Mouse (Mus musculus) urinary bladder, postnatal 10 days (tissue): ENCODE results near the gene Ddx47.

ENCODE experiments used
- DNase-seq: peaks from one replicate; pipeline ENCODE4 v3.0.0; 2022; ENCODE audit warnings: low spot score

Gene Ddx47

DNA sequence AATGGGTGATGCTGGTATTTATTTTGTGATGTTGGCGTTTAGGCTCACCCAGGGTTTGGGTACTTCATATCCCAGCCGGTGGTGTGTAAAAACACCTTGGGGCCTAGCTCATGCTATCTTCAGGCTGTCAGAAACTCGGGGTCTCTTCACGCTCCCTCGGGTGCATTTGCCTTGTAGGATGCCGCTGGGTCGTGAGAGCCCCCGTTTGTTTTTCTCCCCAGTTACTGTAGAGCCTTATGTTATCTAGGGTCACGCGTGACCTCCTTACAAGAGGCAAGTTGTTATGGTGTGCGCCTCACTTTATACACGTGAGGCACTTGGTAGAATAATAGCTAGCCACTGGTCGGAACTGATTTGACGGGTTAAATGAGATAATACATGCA, 313 bp downstream of the Ddx47 start:
- DNase-seq: no peak

DNA sequence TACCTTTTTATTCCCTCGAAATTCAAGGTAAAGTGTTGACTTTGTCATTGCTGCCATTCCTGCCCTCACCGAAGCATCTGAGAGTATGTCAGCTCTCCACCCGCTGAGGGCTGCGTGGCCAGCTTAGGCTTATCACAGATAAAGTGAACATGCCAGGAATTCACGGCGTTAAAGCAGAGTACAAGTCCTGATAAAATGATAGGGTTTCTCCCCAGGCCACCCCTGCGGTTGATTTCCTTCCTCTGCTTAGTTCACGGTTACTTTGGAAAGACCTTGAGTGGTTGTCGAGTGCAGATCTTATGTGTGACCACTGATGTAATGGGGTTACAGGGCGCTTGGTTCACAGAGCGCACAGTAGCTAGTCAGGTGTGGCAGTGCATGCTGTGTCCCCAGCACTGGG, 5.8 kb downstream of the Ddx47 start:
- DNase-seq: no peak

DNA sequence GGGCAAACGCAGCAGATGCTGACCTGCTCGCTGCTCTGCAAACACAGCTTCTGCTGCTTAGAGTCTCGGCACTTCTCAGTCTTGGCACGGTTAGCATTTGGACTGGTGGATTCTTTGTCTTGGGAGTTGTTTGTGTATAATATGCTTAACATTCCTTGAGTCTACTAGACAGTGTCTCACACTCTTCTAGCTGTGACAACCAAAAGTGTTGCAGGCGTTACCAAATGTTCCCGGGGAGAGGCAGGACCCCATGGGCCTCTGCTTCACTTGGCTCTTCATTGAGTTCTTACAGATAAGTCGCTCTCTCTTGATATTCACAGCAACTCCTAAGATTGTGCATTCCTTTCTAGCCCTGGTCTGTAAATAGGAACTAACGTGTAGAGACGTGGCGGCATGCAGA, 8.2 kb downstream of the Ddx47 start:
- no peak for DNase-seq

DNA sequence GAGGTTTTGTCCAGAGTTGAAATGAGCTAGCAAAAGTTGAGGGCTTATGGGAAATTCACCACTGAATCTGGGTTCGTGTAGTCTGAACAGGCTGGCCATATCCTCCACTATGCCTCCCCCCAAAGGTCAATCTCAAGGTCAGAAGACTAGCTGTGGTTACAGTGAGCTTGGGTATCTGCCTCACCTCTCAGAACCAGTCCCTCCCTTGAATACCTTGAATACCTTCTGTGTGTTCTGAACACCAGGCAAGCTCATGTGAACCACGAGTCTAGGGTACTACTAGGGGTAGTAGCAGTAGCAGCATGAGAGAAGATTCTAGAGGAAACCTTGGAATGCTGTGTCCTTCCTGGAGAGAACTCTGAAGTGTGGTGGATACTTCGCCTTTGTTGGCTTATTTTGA, 10.2 kb downstream of the Ddx47 start:
- DNase-seq: no peak

DNA sequence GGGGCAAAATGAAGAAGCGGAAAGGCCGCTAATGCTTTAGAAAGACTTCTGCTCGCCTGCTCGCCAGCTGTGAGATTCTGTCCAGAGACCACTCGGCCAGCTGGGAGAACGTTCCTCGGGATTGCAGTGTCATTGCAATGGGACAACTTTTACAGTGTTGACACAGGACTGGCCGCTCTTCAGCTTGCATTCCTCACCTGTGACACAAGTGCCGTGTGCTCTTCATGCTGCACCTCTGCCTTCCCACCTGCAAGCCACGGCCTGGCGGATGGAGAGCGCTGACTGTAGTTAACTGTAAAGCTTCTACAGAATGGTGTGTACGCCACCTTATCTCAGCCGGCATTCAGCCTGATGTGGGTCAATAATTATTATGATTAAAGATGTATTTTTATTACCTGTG, 12.0 kb downstream of the Ddx47 start:
- no peak for DNase-seq

DNA sequence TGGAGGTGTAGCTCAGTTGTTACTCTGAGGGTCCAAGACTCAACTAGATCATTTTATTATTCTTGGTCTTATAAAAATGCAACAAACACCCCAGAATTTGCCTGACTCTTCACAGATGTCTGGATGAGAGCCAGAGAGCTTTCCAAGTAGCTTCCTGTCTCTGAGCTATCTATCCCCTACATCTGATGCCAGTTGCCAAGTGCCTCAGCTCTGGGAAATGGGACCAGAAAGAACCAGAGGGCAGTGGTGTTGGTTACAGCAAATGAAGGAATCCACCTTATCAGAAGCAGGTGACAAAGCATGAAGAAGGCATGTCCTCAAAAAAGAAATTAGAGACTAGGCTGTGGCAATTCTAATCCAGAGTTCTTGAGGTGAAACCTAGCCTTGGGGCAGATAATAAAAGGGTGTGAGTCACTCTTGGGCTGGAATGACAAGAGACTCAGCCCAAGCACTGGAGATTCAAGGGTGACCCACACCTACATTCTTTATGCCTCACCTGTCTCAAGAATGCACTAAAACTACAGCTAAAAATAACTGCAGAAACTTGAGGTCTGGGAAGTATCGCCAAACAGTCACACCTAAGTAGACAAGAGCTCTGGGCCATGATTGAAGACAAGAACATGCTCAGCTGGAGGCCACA, 13.5 kb downstream of the Ddx47 start:
- no peak for DNase-seq

DNA sequence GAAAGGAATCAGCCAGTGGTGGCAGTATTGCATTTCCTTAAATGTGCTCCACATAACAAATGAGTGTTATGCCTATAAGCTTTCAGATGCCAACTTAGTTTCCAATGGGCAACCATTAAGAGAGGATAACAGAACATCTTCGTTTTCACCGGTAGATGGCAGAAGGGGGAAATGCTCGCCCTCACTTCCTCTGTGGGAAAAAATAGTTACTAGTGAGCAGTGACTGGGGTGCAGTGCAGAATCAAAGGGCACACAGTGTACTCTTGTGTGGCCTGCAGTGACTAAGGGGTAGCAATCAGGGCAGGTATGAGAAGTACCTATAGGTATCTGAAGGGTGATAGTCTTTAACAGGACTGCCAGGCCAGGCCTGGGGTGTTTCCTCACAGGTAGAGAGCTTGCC, 14.8 kb downstream of the Ddx47 start:
- no peak for DNase-seq

DNA sequence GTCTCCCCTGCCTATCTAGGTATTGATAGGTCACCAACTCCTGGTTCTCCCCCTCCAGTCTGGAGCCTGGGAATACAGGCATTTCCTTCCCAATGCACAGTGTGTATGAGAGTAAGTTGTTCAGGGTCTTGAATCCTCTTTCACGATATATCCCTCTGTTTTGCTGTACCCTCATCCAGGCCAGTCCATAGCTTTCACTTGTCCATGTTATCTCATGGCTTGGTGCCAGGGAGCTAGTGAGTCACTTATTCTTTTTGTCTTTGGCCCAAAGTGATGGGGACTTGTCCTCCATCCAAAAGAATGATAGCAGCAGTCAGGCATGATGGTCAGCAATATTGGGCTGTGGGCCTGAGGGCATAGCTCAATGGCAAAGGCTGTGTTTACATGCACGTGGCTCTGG, 15.3 kb downstream of the Ddx47 start:
- no peak for DNase-seq

DNA sequence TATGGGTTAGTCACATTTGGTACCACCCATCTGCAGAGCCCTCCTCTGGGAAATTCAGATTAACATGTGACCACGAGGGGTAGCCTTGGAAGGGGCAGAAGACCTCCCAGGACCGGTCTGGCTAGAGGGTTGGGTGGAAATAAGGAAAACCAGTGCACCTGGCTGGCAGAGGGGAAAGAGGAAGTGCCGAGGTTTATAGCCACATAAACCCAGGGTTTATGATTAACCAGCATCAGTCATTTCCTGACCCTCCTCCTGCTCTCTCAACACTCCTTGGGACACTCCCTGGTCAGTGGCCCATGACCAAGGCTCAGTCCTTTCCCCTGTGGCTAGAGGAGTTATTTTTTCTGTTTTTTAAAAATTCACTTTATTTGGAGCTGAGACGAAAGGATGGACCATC, 17.8 kb downstream of the Ddx47 start:
- DNase-seq: no peak

DNA sequence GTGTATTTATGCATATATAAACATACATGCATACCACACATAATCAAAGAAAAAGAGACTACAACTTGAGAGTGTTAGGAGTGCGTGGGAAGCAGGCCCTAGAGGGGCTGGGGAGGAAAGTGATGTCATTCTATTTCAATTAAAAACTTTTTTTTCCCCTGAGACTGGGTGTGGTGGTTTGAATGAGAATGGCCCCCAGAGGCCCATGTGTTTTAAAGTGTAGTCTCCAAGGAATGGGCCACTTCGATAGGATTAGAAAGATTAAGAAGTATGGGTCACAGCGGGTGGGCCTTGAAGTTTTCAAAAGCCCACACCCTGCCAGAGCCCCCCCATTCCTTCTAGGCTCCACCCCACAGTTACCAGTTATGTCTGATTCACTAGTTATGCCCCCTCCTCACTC, 27.3 kb downstream of the Ddx47 start:
- no peak for DNase-seq

DNA sequence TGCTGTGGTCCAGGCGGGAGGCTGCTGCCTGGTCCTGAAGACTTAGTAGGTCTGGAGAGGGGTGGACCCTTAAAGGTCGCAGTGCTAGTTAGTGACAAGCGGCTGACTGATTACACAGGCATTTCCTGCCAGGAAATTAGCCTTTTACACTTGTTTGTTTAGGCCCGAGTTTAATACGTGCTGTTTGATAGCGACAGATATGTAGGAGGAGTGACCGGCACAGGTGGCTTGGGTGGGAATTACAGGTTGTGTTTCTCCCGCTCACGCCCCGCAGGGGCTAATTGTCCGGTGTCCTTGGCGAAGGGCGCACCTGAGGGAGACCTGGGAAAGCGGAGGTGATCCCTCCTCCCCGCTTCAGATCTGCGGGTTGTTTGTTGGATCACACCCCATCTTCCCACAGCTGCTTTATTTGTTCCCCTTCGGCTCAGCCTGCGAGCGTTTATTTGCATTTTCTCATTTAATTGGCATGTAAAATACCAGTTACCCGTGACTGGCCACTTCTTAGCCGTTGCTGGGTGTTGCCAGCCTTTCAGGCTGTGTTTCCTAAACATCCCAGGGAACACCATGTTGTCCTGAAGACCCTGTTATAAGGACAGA, 29.0 kb downstream of the Ddx47 start:
- DNase-seq: no peak

DNA sequence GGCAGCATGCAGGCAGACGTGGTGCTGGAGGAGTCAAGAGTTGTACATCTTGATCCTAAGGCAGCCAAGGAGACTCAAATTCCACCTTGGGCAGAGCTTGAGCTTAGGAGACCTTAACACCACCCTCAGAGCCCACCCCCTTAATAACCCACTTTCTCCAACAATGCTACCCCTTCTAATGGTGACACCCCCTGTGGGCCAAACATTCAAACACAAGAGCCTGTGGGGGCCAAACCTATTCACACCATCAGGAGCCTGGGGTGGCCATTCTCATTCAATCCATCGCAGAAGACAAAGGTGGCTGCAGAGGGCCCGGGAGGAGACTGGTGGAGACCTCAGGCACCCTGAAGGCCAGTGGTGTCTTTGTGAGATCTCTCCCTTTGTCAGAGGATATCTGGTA, 30.5 kb downstream of the Ddx47 start:
- DNase-seq: no peak

DNA sequence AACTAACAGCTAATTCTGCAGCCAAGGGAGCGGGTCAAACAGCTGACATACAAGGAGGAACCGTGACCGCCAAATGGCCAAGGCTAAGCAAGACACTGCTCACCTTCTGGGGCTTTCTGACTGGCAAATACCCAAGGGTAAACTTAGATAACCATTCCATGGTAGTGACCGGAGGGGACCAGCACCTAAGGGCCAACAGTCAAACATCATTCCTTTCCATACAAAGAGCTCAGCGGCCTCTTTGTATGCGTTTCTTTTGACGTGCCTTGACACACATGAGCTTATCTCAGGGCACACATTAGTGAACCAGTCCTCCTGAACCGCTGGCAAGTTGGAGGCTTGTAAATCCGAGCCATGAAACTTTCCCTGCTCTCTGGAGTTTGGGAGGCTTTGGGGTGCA, 35.9 kb downstream of the Ddx47 start:
- DNase-seq: no peak

DNA sequence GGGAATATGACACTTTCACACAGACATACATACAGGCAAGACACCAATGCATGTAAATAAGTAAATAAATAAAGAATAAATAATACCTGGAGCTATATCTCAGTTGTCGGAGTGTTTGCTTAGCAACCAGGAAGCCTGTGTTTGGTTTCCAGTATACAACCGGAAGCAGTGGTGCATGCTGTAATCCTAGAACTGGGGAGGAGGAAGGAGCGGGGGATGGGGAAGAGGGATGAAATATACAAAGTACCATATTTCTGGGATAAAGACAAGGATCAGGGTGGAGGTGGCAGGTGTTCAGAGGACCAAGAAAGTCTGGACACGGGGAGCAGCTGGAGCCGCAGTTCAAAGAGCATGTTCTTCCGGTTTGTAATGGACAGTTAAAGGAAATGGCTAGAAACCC, 37.1 kb downstream of the Ddx47 start:
- DNase-seq: no peak

DNA sequence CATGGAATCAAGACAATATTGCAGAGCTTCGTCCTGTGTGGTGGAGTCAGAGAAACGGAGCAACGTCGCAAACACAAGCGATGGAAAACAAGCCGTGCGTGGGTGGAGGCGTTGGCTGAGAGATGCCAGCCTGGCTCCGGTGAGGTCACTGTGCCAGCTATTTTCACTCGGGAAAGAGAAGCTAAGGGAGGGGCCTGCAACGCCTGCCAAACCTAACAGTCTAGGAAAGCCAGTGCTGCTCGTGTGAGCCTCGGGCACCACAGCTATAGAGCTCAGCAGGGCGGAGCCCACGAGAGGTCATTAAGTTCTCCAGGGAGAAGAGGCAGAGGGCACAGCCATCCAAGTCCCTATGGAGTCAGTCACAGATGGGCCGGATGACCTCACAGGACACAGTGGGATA, 37.5 kb downstream of the Ddx47 start:
- no peak for DNase-seq

DNA sequence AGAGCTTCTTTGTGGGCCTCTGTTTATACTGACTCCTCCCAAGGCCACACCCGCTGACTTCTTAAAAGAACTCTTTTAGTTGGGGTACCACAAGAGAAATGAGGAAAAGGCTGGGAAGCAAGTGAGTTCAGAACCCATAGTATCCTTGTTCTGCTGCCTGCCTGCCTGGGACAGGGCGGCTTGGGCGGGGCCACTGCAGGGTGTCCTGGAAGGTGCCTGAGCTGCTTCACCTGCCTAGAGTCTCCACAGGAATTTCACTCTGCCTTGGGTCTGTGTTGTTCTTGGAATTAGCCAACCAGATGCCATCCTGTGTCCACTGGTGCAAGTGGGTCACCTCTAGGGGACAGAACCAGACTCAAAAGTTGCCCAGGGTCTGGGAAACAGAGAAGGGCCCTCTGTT, 42.4 kb downstream of the Ddx47 start:
- DNase-seq: no peak

DNA sequence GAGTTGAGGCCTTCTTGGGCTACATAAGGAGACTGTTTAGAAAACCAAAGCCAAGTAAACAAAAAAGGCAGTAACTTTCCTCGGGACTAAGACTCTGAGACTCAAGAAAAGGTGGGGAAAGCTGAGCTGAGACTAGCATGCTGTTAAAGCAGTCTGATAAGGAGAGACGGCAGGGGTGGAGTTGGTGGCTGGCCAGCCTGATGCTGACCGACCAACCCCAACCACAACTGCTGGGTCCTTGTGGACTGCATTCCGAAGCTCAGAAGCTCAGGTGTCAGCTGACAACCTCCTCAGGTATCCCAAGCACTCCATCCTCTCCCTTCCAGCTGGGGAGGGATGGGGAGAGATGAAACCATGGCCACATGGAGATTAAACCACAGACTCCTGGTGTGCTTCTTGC, 44.5 kb downstream of the Ddx47 start:
- DNase-seq: no peak

DNA sequence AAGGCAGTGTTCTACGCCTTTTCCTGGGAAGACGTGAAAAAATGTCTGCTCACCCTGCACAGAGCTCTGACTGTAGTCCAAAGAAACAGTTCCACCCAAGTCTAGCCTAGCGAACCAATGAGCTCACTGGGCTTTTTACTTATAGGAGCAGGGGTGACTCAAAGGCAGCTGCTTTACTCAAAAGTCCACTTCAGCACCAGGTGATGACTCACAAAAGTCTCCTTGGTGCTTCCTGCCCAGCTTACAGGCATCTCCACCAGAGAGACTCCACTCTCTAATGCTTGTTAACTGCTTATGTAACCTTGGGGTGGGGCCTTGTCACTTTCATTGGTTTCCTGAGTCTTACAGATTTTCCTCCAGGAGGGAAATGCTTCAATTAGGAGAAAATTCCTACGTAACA, 49.3 kb downstream of the Ddx47 start:
- no peak for DNase-seq

DNA sequence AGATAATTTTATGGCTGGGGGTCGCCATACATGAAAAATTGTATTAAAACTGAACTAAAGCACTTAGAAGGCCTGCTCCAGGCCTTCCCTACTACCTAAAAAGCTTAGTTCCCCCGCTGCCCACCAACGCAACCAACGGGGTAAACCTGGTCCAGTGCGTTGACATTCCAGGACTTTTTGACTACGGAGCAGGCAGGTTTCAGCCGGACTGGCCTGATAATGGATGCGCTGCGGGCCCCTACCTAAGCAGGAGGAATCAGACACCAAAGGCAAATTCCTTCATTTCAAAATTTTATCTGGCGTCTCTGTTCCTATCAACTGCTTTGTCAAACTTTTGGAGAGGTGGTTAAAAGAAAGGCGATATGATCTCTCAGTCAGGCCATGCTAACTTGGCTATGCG, 53.2 kb downstream of the Ddx47 start:
- DNase-seq: no peak

DNA sequence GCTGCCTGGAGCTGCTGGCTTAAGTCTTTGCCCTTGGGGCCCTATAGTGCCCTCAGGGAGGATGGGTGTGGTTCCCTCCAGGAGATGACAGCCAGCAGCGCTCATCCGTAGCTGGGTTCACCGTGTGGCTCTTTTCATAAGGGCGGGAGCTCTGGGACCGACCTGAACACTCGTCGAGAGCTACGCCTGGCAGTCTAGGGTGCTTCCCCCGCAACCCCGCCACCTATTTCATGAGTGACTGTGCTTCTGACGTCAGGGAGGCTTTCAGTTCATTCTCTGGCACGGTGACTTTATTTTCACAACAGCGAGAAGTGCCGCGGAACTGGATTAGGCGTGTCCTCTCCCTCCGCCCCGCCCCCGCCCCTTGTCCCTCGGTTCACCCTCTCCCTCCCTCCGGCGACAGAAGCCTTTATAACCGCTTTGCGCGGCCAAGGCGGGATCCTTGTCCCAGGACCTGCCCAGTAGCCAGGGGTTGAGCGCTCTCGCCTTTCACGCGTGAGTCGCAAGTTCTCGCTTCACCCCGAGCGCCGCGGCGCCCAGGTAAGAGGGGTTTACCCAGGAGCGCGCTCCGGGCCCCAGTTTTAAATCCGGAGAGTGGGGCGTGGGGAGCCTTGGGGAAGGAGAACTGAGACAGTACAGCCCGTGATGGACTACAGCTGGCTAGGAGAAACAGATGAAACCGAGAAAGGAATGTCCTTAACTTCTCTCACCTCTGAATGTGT, 54.0 kb downstream of the Ddx47 start, which contains the start of gene Gprc5a:
Gene Gprc5a, plus strand, starts transcription at position 416 of the 722 bp plus-strand sequence.
- DNase-seq: no peak

DNA sequence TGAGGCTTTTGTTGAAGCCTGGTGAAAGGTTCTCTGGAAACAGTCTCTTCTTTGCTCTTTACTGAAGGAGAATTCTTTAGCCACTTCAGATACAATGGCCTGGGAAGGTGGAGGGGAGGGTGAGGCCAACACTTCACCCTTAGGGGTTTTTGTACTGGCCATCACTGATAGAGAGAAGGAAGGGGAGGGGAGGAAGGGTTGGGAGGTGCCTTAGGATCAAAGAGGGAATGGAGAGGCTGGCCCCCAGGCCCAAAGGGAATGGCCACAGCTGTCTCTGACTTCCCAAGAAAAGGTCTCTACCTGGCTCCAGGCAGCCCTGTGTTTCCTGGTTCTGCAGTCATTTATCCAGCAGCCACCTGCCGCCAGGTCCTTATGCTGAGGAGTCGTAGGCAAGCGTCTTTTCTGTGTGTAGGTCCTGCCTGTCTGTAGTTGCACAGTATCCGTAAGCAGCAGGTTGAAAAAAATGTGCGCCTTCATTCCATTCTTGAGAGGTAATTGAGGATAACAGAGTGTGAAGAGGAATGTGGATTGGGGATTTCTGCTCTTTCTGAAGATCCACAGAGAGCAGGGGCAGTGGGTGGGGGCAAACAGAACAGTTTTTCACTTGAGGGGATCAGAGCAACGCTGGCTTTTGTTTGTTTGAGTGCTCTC, 55.5 kb downstream of the Ddx47 start:
- DNase-seq: no peak

DNA sequence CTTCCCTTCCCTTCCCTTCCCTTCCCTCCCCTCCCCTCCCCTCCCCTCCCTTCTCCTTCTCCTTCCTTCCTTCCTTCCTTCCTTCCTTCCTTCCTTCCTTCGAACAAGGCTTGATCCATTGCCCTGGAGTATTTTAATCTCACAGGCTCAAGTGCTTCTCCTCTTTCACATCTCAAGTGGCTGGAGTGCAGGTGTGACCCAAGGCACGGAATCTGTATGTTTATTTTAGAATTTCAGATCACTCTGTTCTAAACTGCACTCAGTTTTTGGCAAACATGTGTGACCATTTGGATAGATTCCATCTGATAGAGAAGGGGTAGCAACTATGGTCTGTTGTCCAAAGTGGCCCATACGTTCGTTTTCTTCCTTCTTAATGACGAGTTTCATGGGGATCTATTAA, 56.8 kb downstream of the Ddx47 start:
- no peak for DNase-seq

DNA sequence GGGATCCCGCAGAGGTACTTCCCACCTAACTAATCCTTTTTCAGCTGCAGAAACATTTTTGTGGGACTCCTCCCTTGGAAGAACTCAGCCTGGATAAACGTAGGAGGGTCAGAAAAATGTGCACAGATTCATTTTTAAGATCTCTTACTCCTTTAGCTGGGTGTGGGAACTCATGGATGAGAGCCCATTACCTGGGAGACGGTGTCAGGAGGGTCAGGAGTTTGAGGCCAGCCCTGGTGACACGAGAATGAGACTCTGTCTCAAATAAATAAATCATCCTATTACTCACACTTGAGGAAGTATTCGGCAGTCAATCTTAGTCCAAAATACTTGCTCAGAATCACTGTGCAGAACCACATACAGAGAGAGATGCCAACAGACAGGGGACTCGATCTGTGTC, 58.4 kb downstream of the Ddx47 start:
- DNase-seq: no peak
